Mouse (Mus musculus) embryonic fibroblast, embryonic 13.5 days (primary cell): ENCODE results near the gene Ccdc15.

Experiments used
- CTCF ChIP-seq: IDR thresholded peaks from 2 replicates; pipeline ENCODE4 v1.5.1; 2011; ENCODE audit warnings: mild to moderate bottlenecking, control low read depth, low read length, moderate library complexity, borderline replicate concordance; ENCODE audit not compliant: insufficient read depth
- POLR2A ChIP-seq: IDR thresholded peaks from 2 replicates; pipeline ENCODE4 v1.6.1; 2011; ENCODE audit warnings: low read depth, mild to moderate bottlenecking, control low read depth, low read length, moderate library complexity

- TF ChIP-seq CTCF: no peak
- no peak for TF ChIP-seq POLR2A
Observed at GRCm38 (mm10) chr9:37368860-37369259, 20.6 kb upstream of the Ccdc15 start.
